Mouse (Mus musculus): Measurements from ENCODE around the gene Ice1. TPM values are rescaled to one million over a fixed set of nuclear protein-coding genes. Genes with fewer than 3 reads are reported as not detected.
A peak's percentile ranks its signal among the peaks of the same experiment; 100 is the strongest.

Gene Ice1
- polyA plus RNA-seq, 1 experiment = 11.2 TPM

DNA sequence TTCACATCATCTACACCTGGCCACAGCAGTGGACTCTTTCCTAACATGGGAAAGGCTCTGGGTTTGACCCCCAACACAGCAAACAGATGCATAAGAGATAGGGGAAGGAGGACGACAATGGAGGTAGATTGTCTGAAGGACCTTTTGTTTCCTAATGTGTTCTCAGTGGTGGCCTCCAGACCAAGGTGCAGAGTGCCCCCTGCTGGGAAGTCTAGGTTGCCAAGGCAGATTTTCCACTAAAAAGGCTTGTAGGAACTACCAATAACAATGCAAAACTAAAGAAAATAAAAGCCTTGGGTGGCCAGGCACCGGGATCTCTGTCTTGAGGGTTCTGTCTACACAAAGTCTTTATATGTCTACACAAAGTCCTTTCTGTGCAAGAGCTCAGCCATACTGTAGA lies 54.9 kb downstream of the Ice1 start:
- Histone ChIP-seq H3K36me3 (ENCODE audit: control insufficient read depth, insufficient read depth) (peaks cover 13% of the 10 kb centered on the region), H3K4me3 (ENCODE audit: insufficient read depth, poor library complexity, severe bottlenecking) (no peak overlapping the region), H3K79me2 (ENCODE audit: control insufficient read depth, insufficient read depth) (no peaks in the 10 kb centered on the region), H3K27me3 (ENCODE audit: control insufficient read depth, insufficient read depth, insufficient read length) (no peaks in the 10 kb centered on the region), H3K79me3 (ENCODE audit: low read depth) (no peaks in the 10 kb centered on the region), H3ac (ENCODE audit: control insufficient read depth, insufficient read length, low read depth) (no peak overlapping the region)
- TF ChIP-seq MYOD1 (IDR thresholded peaks at IDR 0.05; ENCODE audit: control insufficient read depth, insufficient read length, low read depth) (no peak), FOSL1 (IDR thresholded peaks at IDR 0.05; ENCODE audit: insufficient read depth, low read length, poor library complexity, severe bottlenecking) (no peak), CEBPB (IDR thresholded peaks at IDR 0.05; ENCODE audit: low read depth) (no peak), CTCF (IDR thresholded peaks at IDR 0.05; ENCODE audit: control insufficient read depth, insufficient read depth, insufficient read length) (no peak), MAX (IDR thresholded peaks at IDR 0.05) (no peak), MYOG (IDR thresholded peaks at IDR 0.05; ENCODE audit: control insufficient read depth, extremely low read depth, insufficient read length) (no peak), USF1 (IDR thresholded peaks at IDR 0.05; ENCODE audit: low read depth) (no peak)

DNA sequence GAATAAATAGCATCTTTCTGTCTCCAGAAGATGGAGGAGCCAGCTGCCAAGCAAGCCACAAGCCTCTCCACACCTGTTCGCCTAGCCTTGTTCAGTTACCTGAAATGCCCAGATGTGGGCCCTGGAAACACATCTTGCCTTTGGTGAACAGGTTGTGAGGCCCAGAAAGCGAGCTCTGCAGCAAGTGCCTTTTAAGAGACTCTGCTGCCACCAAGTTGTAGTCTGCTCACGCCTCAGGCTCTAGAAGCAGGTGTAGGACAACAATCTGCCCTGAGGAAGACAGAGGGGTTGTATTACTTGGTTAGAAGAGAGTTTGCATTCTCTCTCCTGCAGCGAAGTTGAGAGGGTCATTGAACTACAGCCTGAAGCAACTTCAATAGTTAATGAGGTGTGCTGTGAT lies 55.9 kb downstream of the Ice1 start:
- Histone ChIP-seq H3K4me3 (ENCODE audit: insufficient read depth, poor library complexity, severe bottlenecking) (no peak overlapping the region), H3K79me2 (ENCODE audit: control insufficient read depth, insufficient read depth) (no peaks in the 10 kb centered on the region), H3ac (ENCODE audit: control insufficient read depth, insufficient read length, low read depth) (no peak overlapping the region), H3K36me3 (ENCODE audit: control insufficient read depth, insufficient read depth) (peaks cover 13% of the 10 kb centered on the region), H3K79me3 (ENCODE audit: low read depth) (no peaks in the 10 kb centered on the region), H3K27me3 (ENCODE audit: control insufficient read depth, insufficient read depth, insufficient read length) (no peaks in the 10 kb centered on the region)
- TF ChIP-seq MYOD1 (IDR thresholded peaks at IDR 0.05; ENCODE audit: control insufficient read depth, insufficient read length, low read depth) = no peak
- no peak for TF ChIP-seq USF1 (IDR thresholded peaks at IDR 0.05; ENCODE audit: low read depth)
- TF ChIP-seq MYOG (IDR thresholded peaks at IDR 0.05; ENCODE audit: control insufficient read depth, extremely low read depth, insufficient read length) = no peak
- no peak for TF ChIP-seq FOSL1 (IDR thresholded peaks at IDR 0.05; ENCODE audit: insufficient read depth, low read length, poor library complexity, severe bottlenecking)
- no peak for TF ChIP-seq CTCF (IDR thresholded peaks at IDR 0.05; ENCODE audit: control insufficient read depth, insufficient read depth, insufficient read length)
- no peak for TF ChIP-seq MAX (IDR thresholded peaks at IDR 0.05)
- no peak for TF ChIP-seq CEBPB (IDR thresholded peaks at IDR 0.05; ENCODE audit: low read depth)

DNA sequence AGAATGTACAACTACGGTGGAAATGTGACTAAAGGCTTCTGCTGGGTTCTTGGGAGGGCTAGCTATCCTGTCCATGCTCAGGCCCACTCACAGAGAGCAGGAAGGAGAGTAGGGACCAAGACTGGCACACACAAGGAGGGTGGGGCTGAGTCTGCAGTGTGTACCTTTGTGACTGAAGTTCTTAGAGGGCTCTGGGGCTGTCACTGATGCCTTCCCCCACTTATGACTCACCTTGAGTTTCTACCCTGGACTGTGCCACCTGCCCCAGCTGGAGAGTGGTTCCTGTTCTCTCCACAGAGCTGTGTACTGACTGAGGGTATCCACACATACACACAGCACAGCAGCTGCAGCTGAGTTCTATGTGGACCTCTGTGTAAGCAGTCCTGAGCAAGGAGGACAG lies 63.2 kb downstream of the Ice1 start:
- H3K36me3 ChIP-seq (ENCODE audit: control insufficient read depth, insufficient read depth) = no peaks in the 10 kb centered on the region
- H3K4me3 ChIP-seq (ENCODE audit: insufficient read depth, poor library complexity, severe bottlenecking) = no peak overlapping the region
- H3K79me2 ChIP-seq (ENCODE audit: control insufficient read depth, insufficient read depth) = no peaks in the 10 kb centered on the region
- H3K27me3 ChIP-seq (ENCODE audit: control insufficient read depth, insufficient read depth, insufficient read length) = no peaks in the 10 kb centered on the region
- no peak overlapping the region for H3ac ChIP-seq (ENCODE audit: control insufficient read depth, insufficient read length, low read depth)
- TF ChIP-seq USF1 (IDR thresholded peaks at IDR 0.05; ENCODE audit: low read depth) (no peak), MAX (IDR thresholded peaks at IDR 0.05) (no peak), MYOD1 (IDR thresholded peaks at IDR 0.05; ENCODE audit: control insufficient read depth, insufficient read length, low read depth) (no peak), CTCF (IDR thresholded peaks at IDR 0.05; ENCODE audit: control insufficient read depth, insufficient read depth, insufficient read length) (no peak), FOSL1 (IDR thresholded peaks at IDR 0.05; ENCODE audit: insufficient read depth, low read length, poor library complexity, severe bottlenecking) (no peak), MYOG (IDR thresholded peaks at IDR 0.05; ENCODE audit: control insufficient read depth, extremely low read depth, insufficient read length) (no peak), CEBPB (IDR thresholded peaks at IDR 0.05; ENCODE audit: low read depth) (no peak)
- no peaks in the 10 kb centered on the region for H3K79me3 ChIP-seq (ENCODE audit: low read depth)

DNA sequence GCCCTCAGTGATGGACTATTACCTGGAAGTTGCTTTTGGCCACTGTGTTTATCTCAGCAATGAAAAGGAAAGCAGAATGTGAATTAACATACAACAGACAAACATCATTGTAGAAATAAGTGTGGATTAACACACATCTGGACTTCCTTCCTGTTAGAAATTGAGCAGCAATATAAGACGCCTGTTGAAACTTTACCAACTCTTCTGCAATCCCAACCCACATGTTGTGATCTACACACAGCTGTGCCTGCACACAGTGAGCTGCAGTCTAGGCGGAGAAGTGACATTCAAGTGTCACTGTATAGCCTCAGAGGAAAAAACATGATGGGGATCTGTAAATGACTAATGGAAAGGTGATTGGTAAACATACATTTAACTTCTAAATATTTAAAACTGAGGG lies 69.5 kb downstream of the Ice1 start:
- H3K27me3 ChIP-seq (ENCODE audit: control insufficient read depth, insufficient read depth, insufficient read length) = no peaks in the 10 kb centered on the region
- H3K79me2 ChIP-seq (ENCODE audit: control insufficient read depth, insufficient read depth) = no peaks in the 10 kb centered on the region
- no peaks in the 10 kb centered on the region for H3K36me3 ChIP-seq (ENCODE audit: control insufficient read depth, insufficient read depth)
- no peak overlapping the region for H3ac ChIP-seq (ENCODE audit: control insufficient read depth, insufficient read length, low read depth)
- TF ChIP-seq USF1 (IDR thresholded peaks at IDR 0.05; ENCODE audit: low read depth) (no peak), CTCF (IDR thresholded peaks at IDR 0.05; ENCODE audit: control insufficient read depth, insufficient read depth, insufficient read length) (no peak), MAX (IDR thresholded peaks at IDR 0.05) (no peak), MYOD1 (IDR thresholded peaks at IDR 0.05; ENCODE audit: control insufficient read depth, insufficient read length, low read depth) (no peak), MYOG (IDR thresholded peaks at IDR 0.05; ENCODE audit: control insufficient read depth, extremely low read depth, insufficient read length) (no peak)
- H3K4me3 ChIP-seq (ENCODE audit: insufficient read depth, poor library complexity, severe bottlenecking) = no peak overlapping the region
- no peaks in the 10 kb centered on the region for H3K79me3 ChIP-seq (ENCODE audit: low read depth)

- Histone ChIP-seq H3ac (ENCODE audit: control insufficient read depth, insufficient read length, low read depth) (no peak overlapping the region), H3K4me3 (ENCODE audit: insufficient read depth, poor library complexity, severe bottlenecking) (no peak overlapping the region), H3K79me2 (ENCODE audit: control insufficient read depth, insufficient read depth) (no peaks in the 10 kb centered on the region), H3K79me3 (ENCODE audit: low read depth) (no peaks in the 10 kb centered on the region), H3K27me3 (ENCODE audit: control insufficient read depth, insufficient read depth, insufficient read length) (no peaks in the 10 kb centered on the region), H3K36me3 (ENCODE audit: control insufficient read depth, insufficient read depth) (no peaks in the 10 kb centered on the region)
- TF ChIP-seq CTCF (IDR thresholded peaks at IDR 0.05; ENCODE audit: control insufficient read depth, insufficient read depth, insufficient read length) (no peak), MYOD1 (IDR thresholded peaks at IDR 0.05; ENCODE audit: control insufficient read depth, insufficient read length, low read depth) (peak; percentile 71)
Measured at GRCm38 (mm10) chr13:70553456-70553855, 84.0 kb downstream of the Ice1 start.

- H3K79me2 ChIP-seq (ENCODE audit: control insufficient read depth, insufficient read depth) = no peaks in the 10 kb centered on the region
- no peak overlapping the region for H3ac ChIP-seq (ENCODE audit: control insufficient read depth, insufficient read length, low read depth)
- H3K79me3 ChIP-seq (ENCODE audit: low read depth) = no peaks in the 10 kb centered on the region
- no peak overlapping the region for H3K4me3 ChIP-seq (ENCODE audit: insufficient read depth, poor library complexity, severe bottlenecking)
- H3K27me3 ChIP-seq (ENCODE audit: control insufficient read depth, insufficient read depth, insufficient read length) = no peaks in the 10 kb centered on the region
- H3K36me3 ChIP-seq (ENCODE audit: control insufficient read depth, insufficient read depth) = no peaks in the 10 kb centered on the region
- TF ChIP-seq CTCF (IDR thresholded peaks at IDR 0.05; ENCODE audit: control insufficient read depth, insufficient read depth, insufficient read length) = no peak
- TF ChIP-seq MYOG (IDR thresholded peaks at IDR 0.05; ENCODE audit: control insufficient read depth, extremely low read depth, insufficient read length) = no peak
- TF ChIP-seq MYOD1 (IDR thresholded peaks at IDR 0.05; ENCODE audit: control insufficient read depth, insufficient read length, low read depth) = no peak
- no peak for TF ChIP-seq MAX (IDR thresholded peaks at IDR 0.05)
- TF ChIP-seq CEBPB (IDR thresholded peaks at IDR 0.05; ENCODE audit: low read depth) = no peak
- no peak for TF ChIP-seq FOSL1 (IDR thresholded peaks at IDR 0.05; ENCODE audit: insufficient read depth, low read length, poor library complexity, severe bottlenecking)
- TF ChIP-seq USF1 (IDR thresholded peaks at IDR 0.05; ENCODE audit: low read depth) = no peak
Measured at GRCm38 (mm10) chr13:70547457-70547856, 90.0 kb downstream of the Ice1 start.

Measured in C2C12 (cell line).